Mouse (Mus musculus) bone marrow, adult 2 months (tissue): Measurements from ENCODE around the gene Nenf.

Experiments
- CTCF ChIP-seq: fragments of 200-500 bp; IDR thresholded peaks from 2 replicates; pipeline ENCODE4 v1.5.1; 2011; ENCODE audit warnings: low read length, control low read depth; ENCODE audit not compliant: control insufficient read depth, insufficient read depth
- POLR2A ChIP-seq: fragments of 200-500 bp; IDR thresholded peaks from 2 replicates; pipeline ENCODE4 v1.6.1; 2011; ENCODE audit warnings: low read depth, mild to moderate bottlenecking, control low read depth, low read length, borderline replicate concordance; ENCODE audit not compliant: control insufficient read depth

GRCm38 (mm10) chr1:191282319-191282718, 35.7 kb downstream of the Nenf start:
- TF ChIP-seq POLR2A (no peak), CTCF (no peak)
